Mouse (Mus musculus): ENCODE measurements around the gene Gpr19. TPM values are rescaled to one million over a fixed set of nuclear protein-coding genes. Genes with fewer than 3 reads are reported as not detected.

Gene Gpr19
- total RNA-seq (2023): 1 to 10 TPM; 5.1 TPM

GRCm38 (mm10) chr6:134898095-134898965 lies at the start of gene Gpr19:
TSS of gene Gpr19 (minus strand) at chr6:134898578.

GRCm38 (mm10) chr6:134920190-134921013 lies 22.0 kb upstream of the Gpr19 start, which contains the start of gene Cdkn1b:
TSS of gene Cdkn1b (plus strand) at chr6:134920401.

GRCm38 (mm10) chr6:134829786-134830700 lies 68.3 kb downstream of the Gpr19 start, which contains the start of gene Crebl2:
TSS of gene Crebl2 (plus strand) at chr6:134830154.

Other genes starting within 250 kb of the Gpr19 start
- gene Dusp16, start 106.0 kb downstream of the Gpr19 start, total RNA-seq (2023): 1 to 10 TPM; 2.1 to 2.2 TPM
- gene Crebl2, start 68.4 kb downstream of the Gpr19 start, total RNA-seq (2023): 1 to 10 TPM; 7.3 to 8.3 TPM
- gene Cdkn1b, start 21.8 kb upstream of the Gpr19 start, total RNA-seq (2023): 10 to 100 TPM; 86.9 to 90.3 TPM
- under 1 TPM; 0.57 to 0.71 TPM for gene Apold1, start 83.1 kb upstream of the Gpr19 start, total RNA-seq (2023)
- 10 to 100 TPM; 53.5 to 61.1 TPM for gene Ddx47, start 113.0 kb upstream of the Gpr19 start, total RNA-seq (2023)
- gene Gprc5a, start 167.1 kb upstream of the Gpr19 start, total RNA-seq (2023): under 1 TPM; 0.33 to 0.60 TPM
- gene Gprc5d, start 219.7 kb upstream of the Gpr19 start, total RNA-seq (2023): not detected